Mouse (Mus musculus) ES-Bruce4 (cell line): Measurements from ENCODE around the gene Col18a1.

Experiments
- CTCF ChIP-seq: IDR thresholded peaks from one replicate; pipeline ENCODE4 v1.8.1; 2011; ENCODE audit warnings: low read depth, low read length
- EP300 ChIP-seq: IDR thresholded peaks from 2 replicates; pipeline ENCODE4 v1.6.1; 2011; ENCODE audit warnings: low read depth, low read length; ENCODE audit not compliant: insufficient read depth
- POLR2A ChIP-seq: IDR thresholded peaks from one replicate; pipeline ENCODE4 v1.8.1; 2011; ENCODE audit warnings: low read length; ENCODE audit not compliant: insufficient read depth

DNA sequence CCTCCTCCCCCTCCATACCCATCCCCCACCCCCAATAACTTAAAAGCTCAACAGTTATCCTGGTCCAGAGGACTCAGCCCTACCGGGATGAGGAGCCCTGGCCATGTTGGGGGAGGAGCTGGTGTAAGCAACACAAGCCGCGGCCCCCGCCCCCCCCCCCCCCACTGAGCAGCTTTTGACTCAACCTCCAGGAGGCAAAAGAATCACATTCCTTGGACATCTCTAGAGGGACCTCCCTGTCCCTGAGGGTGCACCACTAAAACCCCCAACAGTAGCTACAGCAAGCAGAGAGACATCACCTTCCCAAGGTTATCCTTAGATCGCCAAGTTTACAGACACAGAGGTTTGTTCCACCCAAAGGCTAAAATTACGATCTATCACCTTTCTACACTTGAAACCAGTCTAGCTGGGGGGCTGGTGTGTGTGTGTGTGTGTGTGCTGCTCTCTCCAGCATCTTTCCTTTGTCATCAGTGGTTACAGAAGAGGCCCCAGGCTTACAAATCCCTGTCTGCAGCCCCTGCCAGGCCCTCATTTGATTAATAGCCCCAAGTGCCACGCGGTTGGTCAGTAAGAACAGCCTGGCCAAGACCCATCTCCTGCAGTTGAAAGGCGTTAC lies 1.8 kb downstream of the Col18a1 start:
- TF ChIP-seq CTCF (no peak), POLR2A (no peak), EP300 (0 out of 2 replicates have a peak, but pooled peaks have one; percentile 66)
